Mouse (Mus musculus) heart, postnatal 4 days (tissue): Measurements from ENCODE around the gene Kcnb1. TPM values are rescaled to one million over a fixed set of nuclear protein-coding genes. Genes with fewer than 3 reads are reported as not detected.
A peak's percentile ranks its signal among the peaks of the same experiment; 100 is the strongest.

ENCODE experiments used
- DNase-seq: peaks from one replicate; pipeline ENCODE4 v3.0.0; 2021
- total RNA-seq, 2 experiments: library from RNA; stranded (reverse); gene quantifications; 2 replicates each; pipeline ENCODE4 v1.2.3; 2021

Kcnb1 gene
- total RNA-seq, 2 experiments from 2014 or later: 22.5 to 26.9 TPM

- no peak for DNase-seq
Measured at GRCm38 (mm10) chr2:167125781-167126180, 64.2 kb downstream of the Kcnb1 start.

GRCm38 (mm10) chr2:167123936-167124335 lies 66.0 kb downstream of the Kcnb1 start:
- peak; percentile 37 for DNase-seq

- no peak for DNase-seq
Measured at GRCm38 (mm10) chr2:167122737-167123136, 67.2 kb downstream of the Kcnb1 start.

- no peak for DNase-seq
Measured at GRCm38 (mm10) chr2:167121996-167122395, 68.0 kb downstream of the Kcnb1 start.

GRCm38 (mm10) chr2:167121228-167121627 lies 68.7 kb downstream of the Kcnb1 start:
- DNase-seq: peak; percentile 58

- no peak for DNase-seq
Measured at GRCm38 (mm10) chr2:167120186-167120830, 69.6 kb downstream of the Kcnb1 start.

- DNase-seq: peak; percentile 47
Measured at GRCm38 (mm10) chr2:167118046-167118445, 71.9 kb downstream of the Kcnb1 start.

GRCm38 (mm10) chr2:167112737-167113136 lies 77.2 kb downstream of the Kcnb1 start:
- peak; percentile 92 for DNase-seq

GRCm38 (mm10) chr2:167112259-167112658 lies 77.7 kb downstream of the Kcnb1 start:
- no peak for DNase-seq

GRCm38 (mm10) chr2:167109506-167109905 lies 80.4 kb downstream of the Kcnb1 start:
- DNase-seq: no peak

- DNase-seq: no peak
Measured at GRCm38 (mm10) chr2:167103546-167103945, 86.4 kb downstream of the Kcnb1 start.

- no peak for DNase-seq
Measured at GRCm38 (mm10) chr2:167101743-167102441, 88.1 kb downstream of the Kcnb1 start.

- DNase-seq: no peak
Measured at GRCm38 (mm10) chr2:167094688-167095087, 95.3 kb downstream of the Kcnb1 start.

- DNase-seq: no peak
Measured at GRCm38 (mm10) chr2:167093171-167093900, 96.6 kb downstream of the Kcnb1 start.

GRCm38 (mm10) chr2:167090271-167090670 lies 99.7 kb downstream of the Kcnb1 start:
- DNase-seq: no peak

- no peak for DNase-seq
Measured at GRCm38 (mm10) chr2:167086836-167087235, 103.1 kb downstream of the Kcnb1 start.

GRCm38 (mm10) chr2:167086092-167086491 lies 103.9 kb downstream of the Kcnb1 start:
- no peak for DNase-seq

GRCm38 (mm10) chr2:167081639-167082038 lies 108.3 kb downstream of the Kcnb1 start:
- DNase-seq: no peak

GRCm38 (mm10) chr2:167081135-167081534 lies 108.8 kb downstream of the Kcnb1 start:
- DNase-seq: no peak

GRCm38 (mm10) chr2:167080387-167080786 lies 109.6 kb downstream of the Kcnb1 start:
- DNase-seq: no peak

GRCm38 (mm10) chr2:167079535-167080257 lies 110.3 kb downstream of the Kcnb1 start:
- DNase-seq: peak; percentile 71

GRCm38 (mm10) chr2:167078931-167079495 lies 110.9 kb downstream of the Kcnb1 start:
- no peak for DNase-seq
